Mouse (Mus musculus): Measurements from ENCODE around the gene Ctsf. TPM values are rescaled to one million over a fixed set of nuclear protein-coding genes. Genes with fewer than 3 reads are reported as not detected.
"Not testable (repeated sequence)": the region's sequence is repeated elsewhere in the genome, so short reads cannot be mapped to it uniquely, and the experiment has no call there.

Ctsf gene
- polyA plus RNA-seq (2021) = 79.4 TPM

- in situ Hi-C loops (cut with MboI; ENCODE audit: low pct_unique_long_range_greater_than_20kb) = no loop called here
- no peak for DNase-seq (ENCODE audit: low read depth, low spot score)
- ChIA-PET POLR2A (interaction anchor here (0.8 to 1.0 kb wide), 2 partner anchors 15 to 195 kb away, joined by 3 to 4 read pairs; partner anchors contain the start of genes Ccdc87 and Ccs), CTCF (interaction anchor here (1.3 kb wide), 1 partner anchor 16 kb away, joined by 3 read pairs; no protein-coding TSS in a partner anchor)
- peak; percentile 45 for ATAC-seq
- TF ChIP-seq CTCF (IDR thresholded peaks at IDR 0.05) = no peak
- H3K27me3 ChIP-seq = peaks cover 13% of the 10 kb centered on the region
These were observed at the start of gene Ctsf for GRCm38 (mm10) chr19:4854552-4855469. Ctsf (plus strand) TSS chr19:4855130.

- H3K27me3 ChIP-seq = no peaks in the 10 kb centered on the region
- TF ChIP-seq CTCF (IDR thresholded peaks at IDR 0.05) = no peak
- DNase-seq (ENCODE audit: low read depth, low spot score) = no peak
- ATAC-seq = no peak
- ChIA-PET POLR2A (interaction anchor here (2.7 kb wide), 1 partner anchor 16 kb away, joined by 8 read pairs; the partner anchor contains the start of gene Rbm4), CTCF (no interaction called here)
- in situ Hi-C loops (cut with MboI; ENCODE audit: low pct_unique_long_range_greater_than_20kb) = no loop called here
These were observed 44.6 kb upstream of the Ctsf start for GRCm38 (mm10) chr19:4810309-4810708.

- DNase-seq (ENCODE audit: low read depth, low spot score) = no peak
- no peak for TF ChIP-seq CTCF (IDR thresholded peaks at IDR 0.05)
- CTCF ChIA-PET = no interaction called here
- H3K27me3 ChIP-seq = no peaks in the 10 kb centered on the region
- POLR2A ChIA-PET = interaction anchor here (0.7 to 2.1 kb wide), 2 partner anchors 10 to 45 kb away, joined by 3 to 6 read pairs; no protein-coding TSS in a partner anchor
- in situ Hi-C loops (cut with MboI; ENCODE audit: low pct_unique_long_range_greater_than_20kb) = no loop called here
- ATAC-seq = peak; percentile 61
These were observed 44.2 kb upstream of the Ctsf start for GRCm38 (mm10) chr19:4810746-4811062.

- ATAC-seq (peak; percentile 97), DNase-seq (ENCODE audit: low read depth, low spot score) (peak; percentile 91)
- in situ Hi-C loops (cut with MboI; ENCODE audit: low pct_unique_long_range_greater_than_20kb) = no loop called here
- no peaks in the 10 kb centered on the region for H3K27me3 ChIP-seq
- CTCF ChIA-PET = interaction anchor here (1.0 to 2.5 kb wide), 3 partner anchors 27 to 53 kb away, joined by 3 to 9 read pairs (median 4); partner anchors contain the start of genes Ccdc87 and Ccs
- TF ChIP-seq CTCF (IDR thresholded peaks at IDR 0.05) = no peak
- POLR2A ChIA-PET = interaction anchor here (0.7 to 2.1 kb wide), 4 partner anchors 8 to 45 kb away, joined by 3 to 6 read pairs (median 4); partner anchors contain the start of gene Rbm4
These were observed 43.6 kb upstream of the Ctsf start, which contains the start of the genes Gm21992 and Rbm14 for GRCm38 (mm10) chr19:4811063-4811908. Gm21992 (minus strand) TSS chr19:4811612. Rbm14 (minus strand) TSS chr19:4811634.

GRCm38 (mm10) chr19:4811909-4812242 lies 43.1 kb upstream of the Ctsf start:
- no peak for TF ChIP-seq CTCF (IDR thresholded peaks at IDR 0.05)
- H3K27me3 ChIP-seq = no peaks in the 10 kb centered on the region
- in situ Hi-C loops (cut with MboI; ENCODE audit: low pct_unique_long_range_greater_than_20kb) = no loop called here
- no peak for ATAC-seq
- no peak for DNase-seq (ENCODE audit: low read depth, low spot score)
- ChIA-PET CTCF (interaction anchor here (1.0 to 2.5 kb wide), 6 partner anchors 9 to 54 kb away, joined by 3 to 9 read pairs (median 5); partner anchors contain the start of genes Ccdc87 and Ccs), POLR2A (interaction anchor here (0.5 to 2.1 kb wide), 4 partner anchors 9 to 18 kb away, joined by 4 to 10 read pairs (median 5); partner anchors contain the start of gene Rbm4)

GRCm38 (mm10) chr19:4812334-4812949 lies 42.5 kb upstream of the Ctsf start:
- ATAC-seq; H3K27me3 ChIP-seq; in situ Hi-C loops (cut with MboI; ENCODE audit: low pct_unique_long_range_greater_than_20kb); DNase-seq (ENCODE audit: low read depth, low spot score): not testable (repeated sequence)
- POLR2A ChIA-PET = interaction anchor here (0.5 to 2.1 kb wide), 4 partner anchors 8 to 14 kb away, joined by 4 to 10 read pairs (median 5); no protein-coding TSS in a partner anchor
- CTCF ChIA-PET = interaction anchor here (0.9 to 2.5 kb wide), 9 partner anchors 8 to 185 kb away, joined by 3 to 9 read pairs (median 4); partner anchors contain the start of genes Ccdc87 and Ccs

- ChIA-PET CTCF (interaction anchor here (0.9 to 2.5 kb wide), 8 partner anchors 8 to 186 kb away, joined by 3 to 9 read pairs (median 4); partner anchors contain the start of genes Ccdc87 and Ccs), POLR2A (interaction anchor here (0.6 to 1.0 kb wide), 2 partner anchors 11 to 13 kb away, joined by 4 to 6 read pairs; no protein-coding TSS in a partner anchor)
- H3K27me3 ChIP-seq = no peaks in the 10 kb centered on the region
- peak; percentile 1 for TF ChIP-seq CTCF (IDR thresholded peaks at IDR 0.05)
- ATAC-seq (no peak), DNase-seq (ENCODE audit: low read depth, low spot score) (no peak)
- in situ Hi-C loops (cut with MboI; ENCODE audit: low pct_unique_long_range_greater_than_20kb) = no loop called here
These were observed 41.9 kb upstream of the Ctsf start for GRCm38 (mm10) chr19:4813015-4813414.

- in situ Hi-C loops (cut with MboI; ENCODE audit: low pct_unique_long_range_greater_than_20kb) = no loop called here
- TF ChIP-seq CTCF (IDR thresholded peaks at IDR 0.05) = no peak
- ChIA-PET POLR2A (no interaction called here), CTCF (no interaction called here)
- H3K27me3 ChIP-seq = no peaks in the 10 kb centered on the region
- DNase-seq (ENCODE audit: low read depth, low spot score) = no peak
- no peak for ATAC-seq
These were observed 37.6 kb upstream of the Ctsf start for GRCm38 (mm10) chr19:4817182-4817835.

- CTCF ChIA-PET = interaction anchor here (0.9 to 1.2 kb wide), 2 partner anchors 8 to 12 kb away, joined by 3 read pairs; no protein-coding TSS in a partner anchor
These were observed 34.1 kb upstream of the Ctsf start for GRCm38 (mm10) chr19:4820678-4821303.

More at GRCm38 (mm10) chr19:4820678-4821303, 34.1 kb upstream of the Ctsf start:
- POLR2A ChIA-PET = interaction anchor here (0.7 to 1.2 kb wide), 2 partner anchors 9 to 87 kb away, joined by 3 to 6 read pairs; partner anchors contain the start of genes Gm21992 and Rbm14
- TF ChIP-seq CTCF (IDR thresholded peaks at IDR 0.05) = no peak
- H3K27me3 ChIP-seq = no peaks in the 10 kb centered on the region
- in situ Hi-C loops (cut with MboI; ENCODE audit: low pct_unique_long_range_greater_than_20kb) = no loop called here
- ATAC-seq (no peak), DNase-seq (ENCODE audit: low read depth, low spot score) (no peak)
